Mouse (Mus musculus): Measurements from ENCODE around the gene Mccc1.

GRCm38 (mm10) chr3:35988031-35988430, 12.4 kb downstream of the Mccc1 start:
- TF ChIP-seq CTCF (IDR thresholded peaks at IDR 0.05; ENCODE audit: control insufficient read depth, insufficient read depth, insufficient replicate concordance, low read depth, low read length) (no peak), POLR2A (IDR thresholded peaks at IDR 0.05; ENCODE audit: control insufficient read depth, low read depth, low read length) (no peak)
